In the genomic region with DNA sequence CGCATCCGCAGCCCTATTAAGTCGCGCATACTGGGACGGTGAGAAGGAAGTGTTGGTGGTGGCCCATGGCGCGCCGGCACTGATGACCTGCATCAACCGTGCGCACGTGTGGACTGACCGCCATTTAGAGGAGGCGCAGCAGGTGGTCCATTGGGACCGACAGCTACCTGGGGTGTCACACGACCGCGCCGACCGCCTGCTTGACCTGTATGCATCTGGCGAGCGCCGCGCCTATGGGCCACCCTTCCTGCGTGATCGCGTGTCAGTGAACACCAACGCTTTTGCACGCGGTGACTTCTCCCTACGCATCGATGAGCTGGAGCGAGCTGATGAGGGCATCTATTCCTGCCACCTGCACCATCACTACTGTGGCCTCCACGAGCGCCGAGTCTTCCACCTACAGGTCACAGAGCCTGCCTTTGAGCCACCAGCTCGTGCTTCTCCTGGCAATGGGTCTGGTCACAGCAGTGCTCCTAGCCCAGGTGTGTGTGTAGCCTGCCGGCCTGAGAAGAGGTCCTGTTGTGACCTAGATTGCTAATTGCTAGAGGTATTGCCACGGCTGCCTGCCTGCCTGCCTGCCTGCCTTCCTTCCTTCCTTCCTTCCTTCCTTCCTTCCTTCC, we compare ENCODE assay signal across 8 mouse cellular contexts. TPM values are rescaled to one million over a fixed set of nuclear protein-coding genes. Genes with fewer than 3 reads are reported as not detected.
DNase-seq lines count a peak whose midpoint lies in the region; ATAC-seq and TF ChIP-seq lines count a peak whose summit lies in the region.

No protein-coding gene starts in this region.

- no peaks in the 10 kb centered on the region for H3K9me3 ChIP-seq in liver, embryonic 12.5 days (replicated peaks)
- no peaks in the 10 kb centered on the region for H3K9me3 ChIP-seq in stomach, postnatal 0 days (ENCODE audit: control insufficient read depth, low read length)

- H3K36me3 ChIP-seq in heart, adult 2 months (ENCODE audit: control insufficient read depth, insufficient read depth, low read length) = no peaks in the 10 kb centered on the region
- no peaks in the 10 kb centered on the region for H3K36me3 ChIP-seq in liver, embryonic 12.5 days
- peaks cover 4% of the 10 kb centered on the region; the same call in 1 of the 2 replicates for H3K36me3 ChIP-seq in stomach, postnatal 0 days (ENCODE audit: control insufficient read depth, insufficient read depth, low read length)

- H3K9ac ChIP-seq in heart, adult 2 months (ENCODE audit: low read depth, low read length) = no peak overlapping the region
- H3K9ac ChIP-seq in liver, embryonic 12.5 days = no peak overlapping the region
- no peak overlapping the region for H3K9ac ChIP-seq in stomach, postnatal 0 days (ENCODE audit: low read length)

- peak; percentile 1; the same call in 1 of the 2 replicates for ATAC-seq in liver, embryonic 12.5 days
- no peak for ATAC-seq in stomach, postnatal 0 days (ENCODE audit: low FRiP score, low TSS enrichment)

- no peak for TF ChIP-seq EP300 in heart, adult 2 months (IDR thresholded peaks at IDR 0.05; ENCODE audit: insufficient read depth, low read depth, low read length)
- no peak for TF ChIP-seq EP300 in stomach, postnatal 0 days (optimal IDR thresholded peaks at IDR 0.05)

- 65% methylated on average over 38 of the region's 38 CpGs for WGBS in heart, adult 2 months
- 39% methylated on average over 38 of the region's 38 CpGs for WGBS in liver, embryonic 12.5 days (ENCODE audit: insufficient replicate concordance)
- 46% methylated on average over 38 of the region's 38 CpGs for WGBS in stomach, postnatal 0 days

- no peaks in the 10 kb centered on the region for H3K79me2 ChIP-seq in heart, adult 2 months (replicated peaks; ENCODE audit: control insufficient read depth, insufficient read depth, low read length)

- intact Hi-C loops in heart, adult 2 months (cut with DNase I) = no loop called here

- H3K27me3 ChIP-seq in heart, adult 2 months (ENCODE audit: control insufficient read depth, insufficient read depth, low read length) = no peaks in the 10 kb centered on the region
- peaks cover 51% of the 10 kb centered on the region for H3K27me3 ChIP-seq in liver, embryonic 12.5 days (replicated peaks)
- H3K27me3 ChIP-seq in stomach, postnatal 0 days (ENCODE audit: control insufficient read depth, insufficient read depth, low read length) = no peaks in the 10 kb centered on the region

- H3K4me3 ChIP-seq in heart, adult 2 months = no peak overlapping the region
- peak overlapping the region; percentile 16; the same call in 1 of the 2 replicates for H3K4me3 ChIP-seq in embryonic fibroblast, embryonic 13.5 days (ENCODE audit: insufficient read depth, low read length)
- peak overlapping the region; percentile 66 for H3K4me3 ChIP-seq in liver, embryonic 12.5 days
- H3K4me3 ChIP-seq in stomach, postnatal 0 days (ENCODE audit: low read depth, low read length) = peak overlapping the region; percentile 53; the same call in 1 of the 2 replicates

- H3K4me2 ChIP-seq in liver, embryonic 12.5 days = peak overlapping the region; percentile 95
- H3K4me2 ChIP-seq in stomach, postnatal 0 days (replicated peaks; ENCODE audit: low read depth) = peak overlapping the region; percentile 97

- peak; percentile 19 to 27 for DNase-seq in heart, adult 2 months
- DNase-seq in heart, postnatal 4 days = no peak
- peak; percentile 20 for DNase-seq in CD4-positive helper T cell, adult 2 months (ENCODE audit: low read depth, low spot score)
- DNase-seq in stomach, postnatal 0 days (ENCODE audit: low spot score) = no peak
- DNase-seq in layer of hippocampus, adult 11-12 months (ENCODE audit: low spot score) = no peak
- no peak for DNase-seq in layer of hippocampus, postnatal 36 days

- TF ChIP-seq POLR2A in heart, adult 2 months (IDR thresholded peaks at IDR 0.05; ENCODE audit: insufficient read depth, low read depth, low read length) = no peak
- TF ChIP-seq POLR2A in embryonic fibroblast, embryonic 13.5 days (IDR thresholded peaks at IDR 0.05; ENCODE audit: low read depth, low read length) = no peak

- TF ChIP-seq CTCF in heart, adult 2 months (IDR thresholded peaks at IDR 0.05) = no peak
- TF ChIP-seq CTCF in embryonic fibroblast, embryonic 13.5 days (IDR thresholded peaks at IDR 0.05; ENCODE audit: borderline replicate concordance, insufficient read depth, low read length) = no peak
- TF ChIP-seq CTCF in stomach, postnatal 0 days (IDR thresholded peaks at IDR 0.05; ENCODE audit: low read depth) = no peak

- H3K4me1 ChIP-seq in heart, adult 2 months (ENCODE audit: control insufficient read depth, insufficient read depth, low read length) = peaks cover 23% of the 10 kb centered on the region
- H3K4me1 ChIP-seq in embryonic fibroblast, embryonic 13.5 days (ENCODE audit: control insufficient read depth, insufficient read depth, low read length) = peaks cover 4% of the 10 kb centered on the region; the same call in 1 of the 2 replicates
- peaks cover 46% of the 10 kb centered on the region for H3K4me1 ChIP-seq in liver, embryonic 12.5 days
- 0 out of 2 replicates have a peak, but pooled peaks cover 5% of the 10 kb centered on the region for H3K4me1 ChIP-seq in stomach, postnatal 0 days (replicated peaks; ENCODE audit: control insufficient read depth, insufficient read depth)

- no peak overlapping the region for H3K27ac ChIP-seq in heart, adult 2 months
- no peak overlapping the region for H3K27ac ChIP-seq in embryonic fibroblast, embryonic 13.5 days (ENCODE audit: insufficient read depth, low read length)
- H3K27ac ChIP-seq in liver, embryonic 12.5 days = no peak overlapping the region
- H3K27ac ChIP-seq in stomach, postnatal 0 days (replicated peaks) = no peak overlapping the region

RNA-seq across cellular contexts. Expression of a gene that starts 2.3 kb away (rescaled TPM):
- total RNA-seq in heart, adult 2 months (2021) = 10 to 100 TPM; 26.7 to 31.9 TPM
- 84.7 and 118 TPM in 2 replicates for polyA plus RNA-seq in heart, adult 2 months (2012; rRNA removed)
- total RNA-seq in heart, postnatal 4 days (2021) = 10 to 100 TPM; 49.4 to 49.5 TPM
- polyA plus RNA-seq in embryonic fibroblast, embryonic 13.5 days (2011; ENCODE audit: insufficient read length, low read depth, missing spikeins) = 441 and 484 TPM in 2 replicates
- 8.1 and 9.2 TPM in 2 replicates for polyA plus RNA-seq in liver, embryonic 12.5 days (2016; fragmentation: Nextera tagmentation; extraction: Ambion mirVana)
- 79.4 and 88.4 TPM in 2 replicates for polyA plus RNA-seq in stomach, postnatal 0 days (2015; fragmentation: Nextera tagmentation; extraction: Ambion mirVana)
- total RNA-seq in layer of hippocampus, postnatal 36 days (2021) = 1 to 10 TPM; 5.6 to 8.1 TPM

RNA-seq across cellular contexts. Expression of a gene that starts 5.4 kb away (rescaled TPM):
- total RNA-seq in heart, adult 2 months (2021) = 10 to 100 TPM; 46.3 to 47.3 TPM
- polyA plus RNA-seq in heart, adult 2 months (2012; rRNA removed) = 62.7 and 64.7 TPM in 2 replicates
- 10 to 100 TPM; 32.8 to 33.2 TPM for total RNA-seq in heart, postnatal 4 days (2021)
- polyA plus RNA-seq in embryonic fibroblast, embryonic 13.5 days (2011; ENCODE audit: insufficient read length, low read depth, missing spikeins) = 38.5 and 41.4 TPM in 2 replicates
- polyA plus RNA-seq in liver, embryonic 12.5 days (2016; fragmentation: Nextera tagmentation; extraction: Ambion mirVana) = 10.7 and 12.1 TPM in 2 replicates
- 8.1 and 10.4 TPM in 2 replicates for polyA plus RNA-seq in stomach, postnatal 0 days (2015; fragmentation: Nextera tagmentation; extraction: Ambion mirVana)
- 10 to 100 TPM; 75.6 to 76.6 TPM for total RNA-seq in layer of hippocampus, postnatal 36 days (2021)

RNA-seq across cellular contexts. Expression of a gene that starts 10.7 kb away (rescaled TPM):
- total RNA-seq in heart, adult 2 months (2021) = 100 to 1,000 TPM in 1 of 2 experiments, 10 to 100 TPM in 1; 99.2 to 117 TPM
- polyA plus RNA-seq in heart, adult 2 months (2012; rRNA removed) = 106 and 125 TPM in 2 replicates
- 10 to 100 TPM; 78.9 to 84.2 TPM for total RNA-seq in heart, postnatal 4 days (2021)
- 73.1 and 74.4 TPM in 2 replicates for polyA plus RNA-seq in embryonic fibroblast, embryonic 13.5 days (2011; ENCODE audit: insufficient read length, low read depth, missing spikeins)
- 146 and 153 TPM in 2 replicates for polyA plus RNA-seq in liver, embryonic 12.5 days (2016; fragmentation: Nextera tagmentation; extraction: Ambion mirVana)
- 129 and 133 TPM in 2 replicates for polyA plus RNA-seq in stomach, postnatal 0 days (2015; fragmentation: Nextera tagmentation; extraction: Ambion mirVana)
- 10 to 100 TPM; 88.4 to 98.2 TPM for total RNA-seq in layer of hippocampus, postnatal 36 days (2021)

RNA-seq across cellular contexts. Expression of a gene that starts 21.4 kb away (rescaled TPM):
- under 1 TPM; 0.13 to 0.16 TPM for total RNA-seq in heart, adult 2 months (2021)
- polyA plus RNA-seq in heart, adult 2 months (2012; rRNA removed) = 0.32 and 0.35 TPM in 2 replicates
- total RNA-seq in heart, postnatal 4 days (2021) = under 1 TPM; 0.14 to 0.20 TPM
- 0.14 TPM in 1 of 2 replicates, not detected in the other for polyA plus RNA-seq in embryonic fibroblast, embryonic 13.5 days (2011; ENCODE audit: insufficient read length, low read depth, missing spikeins)
- 0.07 and 0.11 TPM in 2 replicates for polyA plus RNA-seq in liver, embryonic 12.5 days (2016; fragmentation: Nextera tagmentation; extraction: Ambion mirVana)
- polyA plus RNA-seq in stomach, postnatal 0 days (2015; fragmentation: Nextera tagmentation; extraction: Ambion mirVana) = 0.11 and 0.28 TPM in 2 replicates
- total RNA-seq in layer of hippocampus, postnatal 36 days (2021) = under 1 TPM; 0.15 to 0.48 TPM

RNA-seq across cellular contexts. Expression of a gene that starts 27.5 kb away (rescaled TPM):
- 1 to 10 TPM; 5.1 to 6.9 TPM for total RNA-seq in heart, adult 2 months (2021)
- 8.9 and 12.4 TPM in 2 replicates for polyA plus RNA-seq in heart, adult 2 months (2012; rRNA removed)
- total RNA-seq in heart, postnatal 4 days (2021) = 10 to 100 TPM in 1 of 2 experiments, 1 to 10 TPM in 1; 6.6 to 11.2 TPM
- polyA plus RNA-seq in embryonic fibroblast, embryonic 13.5 days (2011; ENCODE audit: insufficient read length, low read depth, missing spikeins) = 17.4 and 21.5 TPM in 2 replicates
- 10.3 and 10.8 TPM in 2 replicates for polyA plus RNA-seq in liver, embryonic 12.5 days (2016; fragmentation: Nextera tagmentation; extraction: Ambion mirVana)
- polyA plus RNA-seq in stomach, postnatal 0 days (2015; fragmentation: Nextera tagmentation; extraction: Ambion mirVana) = 25.0 and 26.5 TPM in 2 replicates
- 10 to 100 TPM; 24.5 to 24.9 TPM for total RNA-seq in layer of hippocampus, postnatal 36 days (2021)

Comparison
In these comparisons a context has a peak if more than half of its experiments do, and no peak if none do; other contexts are left out.
1. DNase-seq: peak in heart, adult 2 months (2 of 2) and CD4-positive helper T cell, adult 2 months (single experiment); none in heart, postnatal 4 days (single experiment), stomach, postnatal 0 days (single experiment), layer of hippocampus, adult 11-12 months (single experiment) and layer of hippocampus, postnatal 36 days (0 of 2).